Mouse (Mus musculus): Measurements from ENCODE around the gene Troap.

The Troap gene

DNA sequence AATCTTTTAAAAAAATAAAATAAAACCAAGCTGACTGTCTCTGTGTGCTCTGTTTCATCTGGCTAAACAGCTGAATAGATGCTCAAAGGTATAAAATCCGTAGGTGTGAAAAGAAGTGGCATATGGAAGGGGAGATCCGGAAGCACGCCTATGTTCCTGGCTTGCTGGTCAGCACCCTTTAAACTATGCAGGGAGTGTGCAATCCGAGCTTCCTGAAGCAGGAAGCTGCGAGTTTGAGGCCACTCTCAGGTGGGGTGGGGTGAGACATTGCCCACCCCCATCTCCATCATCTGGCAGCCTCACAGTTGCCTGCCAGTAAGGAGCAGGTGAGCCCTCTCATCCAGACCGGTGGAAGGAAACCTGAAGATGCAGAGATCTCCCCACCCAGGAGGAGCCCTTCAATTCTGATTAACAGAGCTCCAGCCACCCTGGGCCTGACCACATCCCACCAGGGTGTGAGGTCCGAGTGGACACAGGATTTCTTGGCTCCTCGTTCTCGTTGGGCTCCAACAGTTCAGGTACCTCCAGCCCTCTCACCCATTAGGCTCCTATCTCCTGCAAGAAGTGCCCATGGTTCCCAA is at the start of gene Troap:
Gene Troap (plus strand): TSS at position 557 of the 581 bp plus-strand sequence.
- no peak for DNase-seq (ENCODE audit: low read depth, low spot score)

DNA sequence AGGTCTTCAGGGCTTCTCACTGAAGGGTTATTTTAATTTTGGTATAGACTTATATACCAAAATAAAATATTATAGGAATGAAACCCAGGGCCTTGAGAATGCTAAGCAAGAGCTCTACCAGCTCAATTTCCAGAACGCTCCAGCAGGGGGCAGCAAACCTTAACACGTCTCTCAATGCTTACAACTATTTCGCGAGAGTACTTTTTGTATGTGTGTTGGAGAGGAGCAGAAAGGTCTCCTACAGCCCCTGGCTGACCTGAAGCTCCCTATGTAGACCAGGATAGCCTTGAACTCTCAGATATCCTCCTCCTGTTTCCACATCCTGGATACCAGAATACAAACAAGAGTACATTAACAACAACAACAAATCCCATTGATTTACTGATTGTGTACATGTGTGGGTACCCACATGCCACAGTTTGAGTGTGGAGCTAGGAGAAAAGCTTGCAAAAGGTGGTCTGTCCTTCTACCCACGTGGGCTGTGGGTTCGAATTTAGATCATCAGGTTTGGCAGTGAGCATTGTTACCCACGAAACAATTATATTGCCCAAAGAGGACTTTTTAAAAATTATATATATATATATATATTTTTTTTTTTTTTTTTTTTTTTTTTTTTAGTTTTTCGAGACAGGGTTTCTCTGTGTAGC is 49.6 kb upstream of the Troap start:
- peak; percentile 88 for DNase-seq (ENCODE audit: low read depth, low spot score)

DNA sequence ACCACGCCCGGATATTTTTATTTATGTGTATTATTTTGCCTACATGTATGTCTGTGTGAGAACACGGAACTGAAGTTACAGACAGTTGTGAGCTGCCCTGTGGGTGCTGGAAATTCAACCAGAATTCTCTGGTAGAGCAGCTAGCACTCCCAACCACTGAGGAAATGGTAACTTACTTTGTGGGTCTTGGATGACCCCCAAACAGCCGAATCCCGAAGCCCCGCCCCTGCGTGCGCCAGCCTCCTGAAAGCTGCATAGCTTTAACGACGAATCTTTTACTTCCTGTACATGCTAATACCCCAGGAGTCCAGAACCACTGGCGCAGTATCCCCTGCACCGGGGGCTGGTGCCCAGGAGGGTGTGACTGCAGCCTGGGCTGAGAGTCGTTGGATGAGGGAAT is 49.0 kb upstream of the Troap start:
- peak; percentile 80 for DNase-seq (ENCODE audit: low read depth, low spot score)

DNA sequence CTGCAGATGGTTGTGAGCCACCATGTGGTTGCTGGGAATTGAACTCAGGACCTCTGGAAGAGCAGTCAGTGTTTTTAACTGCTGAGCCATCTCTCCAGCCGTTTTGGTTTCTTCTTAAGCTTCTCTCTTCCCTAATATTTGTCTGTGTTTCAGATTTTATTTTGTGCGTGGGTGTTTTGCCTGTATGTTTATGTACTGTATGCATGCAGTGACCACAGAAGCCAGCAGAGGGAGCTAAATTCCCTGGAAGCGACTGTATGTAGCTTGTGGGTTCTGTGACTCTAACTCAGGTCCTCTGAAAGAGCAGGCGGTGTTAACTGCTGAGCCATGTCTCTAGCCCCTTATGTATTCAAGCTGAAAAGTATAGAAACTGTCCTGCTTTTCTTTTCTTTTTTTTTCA is 48.1 kb upstream of the Troap start:
- DNase-seq (ENCODE audit: low read depth, low spot score): peak; percentile 89

DNA sequence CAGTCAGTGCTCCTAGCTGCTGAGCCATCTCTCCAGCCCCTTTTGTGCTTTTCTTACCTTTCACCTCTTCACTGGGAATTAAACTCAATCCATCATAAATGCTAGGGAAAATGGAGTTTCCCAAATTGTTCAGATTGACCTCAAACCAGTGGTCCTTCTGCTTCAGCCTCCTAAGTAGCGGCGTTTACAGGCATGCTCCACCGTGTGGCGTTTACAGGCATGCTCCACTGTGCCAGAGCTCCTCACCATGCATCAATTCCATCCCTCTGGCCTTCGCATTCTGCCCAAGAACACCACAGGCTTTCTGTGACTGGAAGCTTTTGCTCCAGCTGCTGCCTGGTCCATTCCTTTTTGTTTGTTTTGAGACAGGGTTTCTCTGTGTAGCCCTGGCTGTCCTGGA is 47.3 kb upstream of the Troap start:
- DNase-seq (ENCODE audit: low read depth, low spot score): peak; percentile 48

DNA sequence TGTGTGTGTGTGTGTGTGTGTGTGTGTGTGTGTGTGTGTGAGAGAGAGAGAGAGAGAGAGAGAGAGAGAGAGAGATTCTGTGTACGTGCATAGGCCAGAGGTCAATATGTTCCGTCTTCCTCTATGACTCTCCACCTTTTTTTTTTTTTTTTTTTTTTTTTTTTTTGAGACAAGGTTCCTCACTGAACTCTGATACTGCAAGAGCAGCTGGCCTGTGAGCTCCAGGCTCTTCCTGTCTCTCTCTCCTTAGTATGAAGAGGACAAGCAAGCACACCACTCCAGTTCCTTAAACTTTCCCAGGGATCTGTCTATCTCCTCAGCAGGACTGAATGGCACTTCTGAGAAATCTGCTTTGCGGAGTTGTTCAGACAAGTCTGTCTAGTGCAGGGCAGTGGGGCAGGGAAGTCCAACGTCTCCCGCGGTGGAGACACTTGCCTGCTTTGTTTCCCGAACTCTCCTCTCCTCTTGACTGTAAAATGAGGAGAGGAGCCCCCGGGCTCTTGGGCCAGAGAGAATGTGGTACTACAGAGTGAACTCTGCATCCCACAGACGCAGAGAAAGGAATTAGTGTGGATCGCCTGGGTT is 45.4 kb upstream of the Troap start:
- DNase-seq (ENCODE audit: low read depth, low spot score): peak; percentile 81

DNA sequence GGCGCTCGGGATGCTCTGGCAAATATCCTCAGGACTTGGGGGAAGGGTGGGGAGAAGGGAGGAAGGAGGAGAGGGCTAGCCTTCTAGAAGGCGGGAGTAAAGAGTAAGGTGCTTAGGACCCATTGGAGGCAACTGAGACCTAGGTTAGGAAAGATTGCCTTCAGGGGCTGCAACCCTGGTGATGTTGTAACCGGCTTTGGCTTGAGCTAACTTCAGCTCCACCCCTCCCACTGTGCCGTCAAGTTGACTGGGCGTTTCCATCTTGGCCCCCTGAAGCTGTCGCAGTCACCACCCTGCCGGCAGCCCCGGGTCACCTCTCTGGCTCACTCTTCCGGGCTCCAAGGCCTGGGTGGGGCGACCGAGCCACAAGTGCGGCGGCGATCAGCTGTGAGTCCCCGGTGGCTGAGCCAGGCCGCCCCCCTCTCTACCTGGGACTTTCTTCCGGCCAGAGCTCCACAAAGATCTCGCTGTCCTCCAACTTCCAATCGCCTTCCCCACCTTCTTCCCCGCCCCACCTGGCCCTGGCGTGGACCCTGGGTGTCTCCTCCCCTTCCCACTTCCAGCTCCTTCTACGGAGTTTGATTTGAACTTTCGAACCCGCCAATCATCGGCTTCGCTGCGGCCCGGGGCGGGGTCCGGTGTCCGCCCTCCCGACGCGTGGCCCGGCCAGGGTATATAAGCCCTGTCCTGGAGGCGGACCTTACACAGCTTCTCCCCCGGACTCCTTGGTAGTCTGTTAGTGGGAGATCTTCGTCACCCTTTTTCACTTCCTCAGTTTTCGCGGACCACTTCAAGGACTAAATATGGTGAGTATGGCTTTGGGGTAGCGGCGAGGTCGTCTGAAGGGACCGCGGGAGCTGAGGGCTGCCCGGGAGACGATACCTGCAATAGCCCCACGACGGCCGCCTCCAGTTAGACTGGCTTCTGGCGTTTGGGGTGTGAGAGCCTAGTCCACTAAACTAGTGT is 44.5 kb upstream of the Troap start, which contains the start of gene Tuba1c:
Gene Tuba1c (plus strand): TSS at position 273 of the 966 bp plus-strand sequence.
- DNase-seq (ENCODE audit: low read depth, low spot score): peak; percentile 99

DNA sequence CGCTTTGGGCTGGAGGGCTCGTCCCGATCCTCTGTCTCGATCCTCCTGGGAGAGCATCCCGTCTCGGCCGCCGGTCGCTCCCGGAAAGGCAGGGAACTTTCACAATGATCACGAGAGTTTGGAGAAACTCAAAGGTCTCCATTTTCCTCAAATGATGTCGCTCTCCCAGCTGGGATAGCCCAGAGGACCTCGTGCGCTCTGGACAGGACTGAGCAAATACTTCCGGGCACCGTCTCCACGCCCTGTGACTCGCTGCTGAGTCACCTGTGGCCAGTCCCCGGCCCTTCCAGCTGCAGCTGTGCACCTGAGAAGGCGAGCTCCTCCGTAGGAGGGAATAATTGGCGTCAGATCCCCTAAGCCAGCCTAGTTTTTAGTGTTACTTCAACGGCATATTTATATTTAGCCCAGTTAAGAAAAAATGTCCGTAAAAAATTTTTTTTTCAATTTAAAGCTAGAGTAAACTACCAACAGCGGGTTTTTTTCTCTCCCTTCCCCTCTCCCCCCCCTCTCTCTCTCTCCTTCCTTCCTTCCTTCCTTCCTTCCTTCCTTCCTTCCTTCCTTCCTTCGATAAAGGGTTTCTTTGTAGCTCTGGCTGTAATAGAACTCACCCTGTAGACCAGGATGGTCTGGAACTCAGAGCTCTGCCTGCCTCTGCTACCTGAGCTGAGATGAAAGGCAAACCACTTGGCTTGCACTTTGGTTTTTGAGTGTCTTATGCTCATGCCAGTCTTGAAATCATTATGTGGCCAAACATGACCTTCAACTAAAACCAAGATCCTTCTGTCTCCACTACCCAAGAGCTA is 43.6 kb upstream of the Troap start:
- peak; percentile 82 for DNase-seq (ENCODE audit: low read depth, low spot score)

DNA sequence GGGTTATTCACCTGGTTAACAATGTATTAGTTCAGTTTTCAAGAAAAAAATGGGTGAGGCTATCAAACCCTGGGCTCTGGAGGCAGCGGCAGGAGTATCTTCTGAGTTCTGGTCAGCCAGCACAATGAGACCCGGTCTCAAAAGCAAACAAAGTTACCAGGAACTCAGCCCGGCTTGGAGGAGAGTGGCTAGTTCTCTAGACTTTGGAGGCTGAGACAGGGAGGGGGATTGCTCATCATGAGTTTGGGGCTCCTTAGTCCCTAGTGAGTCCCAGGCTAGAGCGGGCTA is 43.0 kb upstream of the Troap start:
- DNase-seq (ENCODE audit: low read depth, low spot score): peak; percentile 42

DNA sequence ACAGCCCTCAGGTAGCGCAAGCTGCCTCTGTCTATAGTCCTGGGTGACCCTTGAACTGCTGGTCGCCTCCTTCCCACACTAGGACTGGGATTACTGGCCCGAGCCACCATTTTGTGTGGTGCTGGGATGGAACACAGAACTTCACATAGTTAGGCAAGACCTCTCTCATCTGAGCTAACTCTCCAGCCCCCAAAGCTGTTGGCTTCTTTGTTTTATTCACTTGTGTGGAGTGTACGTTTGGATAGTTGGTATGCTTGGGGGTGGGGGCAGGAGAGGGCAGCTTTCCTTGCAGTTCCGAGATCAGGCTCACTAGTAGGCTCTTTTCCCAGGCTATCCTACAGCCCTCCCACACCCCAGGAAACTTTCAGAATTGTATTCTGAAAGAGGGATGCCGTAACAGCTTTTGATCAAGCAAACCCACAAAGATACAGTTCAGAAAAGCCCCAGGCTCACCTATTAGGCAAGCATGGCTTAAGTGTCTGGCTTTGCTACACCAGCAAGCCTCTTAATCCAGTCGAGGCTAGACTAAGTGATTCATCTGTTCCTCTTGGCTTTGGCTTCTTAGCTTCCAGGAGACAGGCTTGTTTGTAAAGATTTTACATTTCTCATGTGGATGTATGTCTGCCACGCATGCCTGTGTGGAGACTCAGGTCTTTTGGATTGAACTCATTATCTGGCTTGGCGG is 42.2 kb upstream of the Troap start:
- DNase-seq (ENCODE audit: low read depth, low spot score): no peak

DNA sequence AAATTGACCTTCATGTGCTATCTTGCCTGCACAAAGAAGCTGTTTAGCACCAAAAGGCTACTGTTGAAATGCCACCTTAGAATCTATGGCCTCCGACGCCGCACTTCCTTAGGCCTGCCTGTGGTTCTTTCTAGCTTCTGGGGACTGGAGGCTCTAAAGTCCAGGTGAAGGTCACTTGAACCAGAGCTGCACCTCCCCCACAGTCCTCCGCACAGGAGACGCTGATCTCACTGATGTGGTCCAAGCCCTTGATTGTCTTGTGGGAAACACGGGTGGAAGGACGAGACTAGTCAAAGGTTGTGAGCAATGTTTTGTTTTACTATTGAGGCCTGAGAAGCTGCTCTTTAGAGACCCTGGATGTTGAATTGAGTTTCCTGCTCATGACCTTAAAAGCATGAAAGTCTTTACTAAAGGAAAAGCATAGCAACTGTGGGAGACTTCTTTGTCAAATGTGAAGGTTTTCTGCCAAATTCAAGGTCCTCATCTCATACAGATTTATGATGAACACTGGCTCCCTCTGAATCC is 41.6 kb upstream of the Troap start:
- no peak for DNase-seq (ENCODE audit: low read depth, low spot score)

DNA sequence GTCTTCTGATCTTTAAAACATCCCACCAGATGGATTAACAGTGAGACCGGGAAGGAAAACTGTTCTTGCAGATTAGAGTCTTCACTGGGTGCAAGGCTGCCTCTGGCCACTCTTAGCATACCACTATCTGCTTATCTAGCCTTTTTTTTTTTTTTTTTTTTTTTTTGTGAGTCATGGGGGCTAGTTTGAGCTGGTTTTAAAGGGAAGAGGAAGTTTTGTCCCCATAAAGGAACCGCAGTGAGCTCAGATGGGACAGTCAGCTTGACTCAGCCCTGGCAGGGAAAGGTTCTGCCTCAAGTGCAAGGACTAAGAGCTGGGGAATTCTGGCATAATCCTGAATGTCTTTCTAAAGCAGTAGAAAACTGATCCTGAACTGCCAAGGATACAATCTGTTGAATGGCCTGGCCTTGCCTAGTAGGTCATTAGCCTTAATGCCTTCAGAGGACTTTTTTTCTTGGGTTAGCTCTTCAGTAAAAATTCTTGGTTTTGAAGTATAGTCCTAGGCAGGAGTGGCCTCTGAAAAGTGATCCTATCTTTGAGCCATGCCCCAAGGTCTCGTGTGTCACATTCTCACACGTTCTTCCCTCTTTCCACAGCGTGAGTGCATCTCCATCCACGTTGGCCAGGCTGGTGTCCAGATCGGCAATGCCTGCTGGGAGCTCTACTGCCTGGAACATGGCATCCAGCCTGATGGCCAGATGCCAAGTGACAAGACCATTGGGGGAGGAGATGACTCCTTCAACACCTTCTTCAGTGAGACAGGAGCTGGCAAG is 40.7 kb upstream of the Troap start:
- no peak for DNase-seq (ENCODE audit: low read depth, low spot score)

DNA sequence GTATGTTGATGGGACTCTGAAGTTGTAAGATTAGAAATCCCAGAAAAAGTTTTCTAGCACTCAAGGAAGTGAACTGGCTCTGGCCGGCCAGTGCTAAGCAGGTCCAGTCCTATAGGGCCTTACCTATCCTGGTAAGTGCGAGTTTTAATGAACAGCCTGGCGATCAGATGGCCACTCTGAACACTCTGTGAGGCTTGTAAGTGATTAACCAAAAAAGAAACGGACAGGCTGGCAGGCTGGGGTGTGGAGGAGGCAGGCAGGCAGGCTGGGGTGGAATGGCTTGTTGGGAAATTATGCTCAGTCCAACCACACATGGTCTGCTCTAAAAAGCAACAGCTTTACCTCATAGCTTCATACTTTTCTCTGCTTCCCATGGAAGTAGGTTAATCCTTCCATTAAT is 38.9 kb upstream of the Troap start:
- DNase-seq (ENCODE audit: low read depth, low spot score): no peak

DNA sequence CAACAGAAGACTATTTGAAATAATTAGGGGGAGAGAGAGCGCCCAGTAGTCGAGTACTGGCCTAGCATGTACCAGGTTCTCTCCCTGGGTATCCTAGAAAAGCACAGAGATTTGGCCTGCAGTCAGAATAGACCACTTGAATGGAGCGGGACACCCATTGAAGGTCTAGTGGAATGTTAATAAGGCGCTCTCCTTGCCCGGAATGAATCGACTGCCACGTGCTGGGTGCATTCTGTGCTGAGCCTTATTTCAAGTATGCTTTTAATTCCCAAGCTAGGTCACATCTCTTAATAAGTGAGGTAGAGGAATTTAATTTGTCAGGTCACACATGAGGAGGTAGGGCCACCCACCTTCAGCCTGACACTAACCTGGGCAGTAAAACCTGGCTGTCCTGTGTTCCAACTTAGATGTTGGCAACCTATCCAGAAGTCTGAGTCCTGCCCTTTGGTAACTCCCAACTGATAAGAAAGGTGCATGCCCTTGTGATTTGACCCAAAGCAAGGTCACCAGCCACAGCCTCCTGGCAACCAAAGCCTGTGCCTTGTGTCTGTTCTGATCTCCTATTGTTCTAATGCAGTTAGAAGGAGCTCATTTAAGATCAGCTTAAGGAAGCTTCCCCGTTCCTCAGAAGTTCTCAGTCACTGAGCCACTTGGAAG is 38.0 kb upstream of the Troap start:
- no peak for DNase-seq (ENCODE audit: low read depth, low spot score)

DNA sequence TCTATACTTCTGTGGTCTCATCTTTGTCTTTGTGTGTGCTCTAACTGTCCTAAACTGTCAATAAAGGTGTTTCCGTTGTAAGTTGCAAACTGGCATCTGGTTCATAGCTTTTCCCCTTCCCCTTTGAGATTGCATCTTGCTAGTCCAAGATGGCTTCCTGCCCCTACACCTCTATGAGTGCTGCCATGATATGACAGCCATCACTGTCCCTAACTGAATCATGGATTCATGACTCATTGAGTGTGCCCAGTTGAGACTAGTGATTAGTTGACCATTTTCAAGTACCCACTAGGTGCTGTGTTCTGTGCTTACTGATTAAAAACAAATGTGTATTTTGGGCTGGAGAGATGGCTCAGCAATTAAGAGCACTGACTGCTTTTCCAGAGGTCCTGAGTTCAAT is 36.4 kb upstream of the Troap start:
- no peak for DNase-seq (ENCODE audit: low read depth, low spot score)

DNA sequence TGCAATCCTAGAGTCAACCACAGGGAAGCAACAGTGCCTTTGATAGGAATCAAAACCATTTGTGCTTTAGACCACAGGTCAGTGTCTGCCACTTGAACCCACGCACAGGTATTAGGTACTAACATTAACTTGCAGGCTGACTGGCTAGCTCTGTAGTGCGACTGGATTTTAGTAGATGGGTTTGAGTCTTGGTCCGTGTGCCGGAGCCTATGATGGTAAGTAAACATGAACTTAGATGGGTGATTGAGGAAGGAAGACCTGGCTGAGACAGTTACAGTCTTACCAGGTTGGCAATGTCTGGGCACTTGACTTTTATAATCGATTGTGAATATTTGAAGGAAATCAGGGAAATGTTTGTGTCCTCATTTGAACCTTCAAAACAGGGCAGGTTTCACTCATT is 35.6 kb upstream of the Troap start:
- no peak for DNase-seq (ENCODE audit: low read depth, low spot score)

DNA sequence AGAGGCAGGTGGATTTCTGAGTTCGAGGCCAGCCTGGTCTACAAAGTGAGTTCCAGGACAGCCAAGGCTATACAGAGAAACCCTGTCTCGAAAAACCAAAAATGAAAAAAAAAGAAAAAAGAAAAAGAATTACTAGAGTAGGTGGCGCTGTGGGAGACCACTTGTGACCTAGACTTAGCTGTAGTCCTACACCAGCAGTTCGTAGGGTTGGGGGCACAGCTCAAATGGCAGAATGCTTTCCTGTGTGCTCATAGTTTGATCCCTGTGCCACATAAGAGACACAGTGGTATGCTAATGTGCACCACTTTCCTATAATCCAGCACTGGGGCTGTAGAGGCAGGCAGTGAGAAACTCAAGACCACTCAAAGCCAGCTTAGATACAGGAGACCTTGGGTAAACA is 35.1 kb upstream of the Troap start:
- DNase-seq (ENCODE audit: low read depth, low spot score): peak; percentile 26

DNA sequence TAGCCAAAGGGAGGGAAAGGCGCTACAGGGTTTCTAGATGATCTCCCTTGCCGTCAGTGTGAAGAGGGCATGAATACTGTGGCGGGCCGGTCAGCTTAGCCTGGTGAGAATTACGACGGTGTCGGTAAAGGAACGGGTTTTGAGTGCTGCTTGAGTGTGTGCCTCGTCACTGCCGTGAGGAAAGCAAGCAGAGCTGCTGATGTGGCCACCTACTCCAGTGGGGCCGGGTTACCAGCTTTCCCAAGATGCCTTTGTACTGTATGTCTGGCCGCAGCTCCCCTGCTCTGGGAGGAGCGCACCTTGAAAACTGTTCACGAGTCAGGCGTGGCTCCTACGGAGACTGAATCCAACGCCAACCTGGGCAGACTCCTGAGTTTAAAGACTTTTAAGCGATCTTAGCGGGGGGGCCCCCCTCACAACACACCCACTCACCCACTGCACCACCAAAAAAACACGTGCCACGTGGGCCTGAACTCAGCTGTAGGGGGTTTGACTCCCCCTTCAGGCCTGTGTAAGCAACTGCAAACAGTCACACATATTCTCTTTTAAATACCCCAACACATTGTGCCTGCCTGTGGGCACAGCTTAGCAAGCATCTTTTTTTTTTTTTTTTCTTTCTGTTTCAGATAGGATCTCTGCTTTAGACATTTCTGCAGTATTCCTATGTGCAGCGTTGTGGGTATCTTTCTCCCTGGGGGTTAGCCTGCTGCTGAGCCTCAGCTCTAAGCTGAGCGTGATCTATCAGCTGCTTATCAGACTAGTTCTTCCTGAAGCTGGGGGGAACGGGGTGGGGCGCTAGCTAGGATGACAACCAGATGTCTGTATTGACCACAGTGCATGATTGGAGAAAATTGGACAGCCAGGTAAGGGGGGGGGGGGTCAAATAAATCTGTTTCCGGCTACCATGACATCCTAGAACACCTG is 34.1 kb upstream of the Troap start:
- DNase-seq (ENCODE audit: low read depth, low spot score): peak; percentile 41
